Mouse (Mus musculus) adipocyte (in vitro differentiated cells): ENCODE results near the gene Cyb5b.
"Not testable (repeated sequence)": the region's sequence is repeated elsewhere in the genome, so short reads cannot be mapped to it uniquely, and the experiment has no call there.

Experiments used
- DNase-seq: peaks from one replicate; pipeline ENCODE4 v3.0.0-alpha.2; 2016; ENCODE audit warnings: low spot score

The Cyb5b gene

DNA sequence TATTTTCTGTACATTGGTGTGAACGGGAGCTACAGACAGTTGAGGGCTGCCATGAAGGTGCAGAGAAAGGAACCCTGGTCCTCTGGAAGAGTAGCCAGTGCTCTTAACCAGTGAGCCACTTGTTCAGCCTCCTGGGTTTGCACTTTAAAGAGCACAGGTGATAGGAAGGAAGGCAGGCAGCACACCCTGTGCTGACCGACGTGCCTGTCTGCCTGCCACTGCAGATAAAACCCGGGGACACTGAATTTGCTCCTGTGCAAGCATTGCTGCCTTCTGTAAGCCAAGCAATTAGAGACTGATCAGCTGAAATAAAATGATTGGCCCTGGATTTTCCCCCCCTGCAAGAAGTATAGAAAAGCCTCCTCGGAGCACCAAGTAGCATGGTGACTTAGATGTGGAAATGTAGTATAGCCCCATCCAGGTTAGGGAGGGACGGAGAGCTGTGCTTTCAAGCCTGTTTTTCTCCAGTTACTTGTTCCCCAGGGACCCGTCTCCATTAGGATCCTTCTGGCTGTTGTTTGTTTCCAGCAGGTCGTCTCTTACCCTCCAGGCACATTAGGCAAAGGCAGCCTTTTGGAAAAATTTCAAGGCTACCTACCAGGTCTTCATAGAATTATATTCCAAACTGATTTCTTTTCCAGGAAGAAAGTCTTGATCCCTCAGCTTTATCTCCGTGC, 22.7 kb downstream of the Cyb5b start:
- DNase-seq = no peak

DNA sequence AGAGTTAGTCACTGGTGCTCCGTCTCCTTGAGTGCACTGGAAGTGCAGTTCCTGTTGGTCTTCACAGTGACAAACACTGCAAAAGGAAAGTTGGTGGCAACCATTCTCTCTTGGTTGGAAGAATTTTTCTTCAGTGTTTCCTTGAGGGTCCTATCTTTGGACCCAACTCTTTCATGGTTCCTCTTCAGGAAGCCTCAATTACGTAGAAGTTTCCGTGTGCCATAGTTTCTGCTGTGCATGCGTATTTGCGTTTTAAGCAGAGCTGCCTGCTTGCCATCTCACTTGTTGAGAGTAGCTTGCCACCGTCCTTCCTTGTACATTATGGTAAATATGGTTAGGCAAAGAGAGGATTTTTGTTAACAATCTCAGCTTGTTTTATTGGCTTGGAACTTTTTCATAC, 30.7 kb downstream of the Cyb5b start:
- DNase-seq = no peak

DNA sequence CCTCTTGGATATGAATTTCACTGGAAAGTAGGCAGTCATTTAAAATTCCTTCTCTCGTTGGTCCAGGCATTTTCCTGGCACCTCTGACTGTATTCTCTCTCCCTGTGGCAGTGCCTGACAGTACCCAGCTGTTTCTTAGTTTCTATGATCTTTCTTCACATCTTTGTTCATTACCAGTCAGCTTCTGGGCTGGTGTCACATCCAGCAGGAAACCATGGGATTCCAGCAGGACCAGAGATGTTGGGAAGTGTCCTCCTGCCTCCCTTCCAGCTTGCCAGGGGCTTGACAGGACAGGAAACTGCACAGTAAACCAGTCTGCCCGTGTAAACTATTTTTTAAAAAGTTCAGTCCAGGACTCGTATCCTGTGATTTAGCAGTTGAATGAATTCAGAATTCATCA, 34.6 kb downstream of the Cyb5b start:
- DNase-seq = no peak

DNA sequence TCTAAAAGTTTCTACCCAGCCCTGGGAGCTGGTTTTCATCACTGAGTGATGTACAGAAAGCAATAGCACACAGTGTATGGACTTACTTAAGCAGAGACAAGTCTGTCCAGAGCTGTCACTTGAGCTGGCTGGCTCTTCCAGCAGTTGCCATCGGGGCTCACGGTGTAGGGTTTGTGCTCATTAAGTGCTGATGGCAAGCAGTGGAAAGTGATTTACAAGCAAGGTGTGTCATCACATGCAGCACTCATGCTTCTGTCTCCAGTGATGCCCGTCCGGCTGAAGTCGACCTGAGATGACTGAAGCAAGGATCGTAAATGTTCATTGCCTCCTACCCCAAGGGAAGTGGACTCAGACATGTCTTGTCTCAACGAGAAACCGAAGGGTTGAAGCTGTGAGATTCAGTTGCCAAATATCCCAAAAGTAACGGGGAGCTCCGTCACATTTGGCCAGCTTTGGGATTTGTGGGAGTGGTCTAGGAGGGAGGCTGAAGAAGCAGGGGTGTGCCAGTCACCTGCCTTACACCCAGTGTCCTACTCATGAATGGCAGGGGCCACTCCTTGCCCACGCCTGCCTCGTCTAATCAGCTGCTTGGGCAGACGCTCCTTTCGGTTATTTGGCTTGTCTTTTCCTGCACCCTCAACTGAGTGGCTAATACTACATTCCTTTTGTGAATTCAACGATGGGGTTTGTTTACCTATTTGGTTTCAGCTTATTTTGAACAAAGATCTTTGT, 36.4 kb downstream of the Cyb5b start:
- DNase-seq = no peak

DNA sequence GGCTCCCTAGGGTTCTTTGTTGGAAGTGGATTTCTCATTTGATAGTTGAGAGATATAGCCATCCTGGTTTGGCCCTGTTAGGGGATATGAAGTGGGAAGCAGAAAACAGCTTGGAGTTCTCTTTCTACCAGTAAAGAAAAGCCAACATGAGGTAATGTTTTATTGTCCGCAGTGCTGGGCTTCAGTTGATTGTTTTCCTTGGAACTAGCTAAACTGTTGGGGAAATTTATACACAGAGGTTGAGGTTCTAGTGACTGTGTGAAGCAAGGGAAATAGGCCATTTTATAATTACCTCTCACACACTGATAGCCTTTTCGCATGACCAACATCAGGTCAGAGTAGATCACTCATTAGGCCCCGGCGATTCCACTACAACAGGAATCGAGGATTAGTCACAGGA, 37.2 kb downstream of the Cyb5b start:
- peak; percentile 58 for DNase-seq

DNA sequence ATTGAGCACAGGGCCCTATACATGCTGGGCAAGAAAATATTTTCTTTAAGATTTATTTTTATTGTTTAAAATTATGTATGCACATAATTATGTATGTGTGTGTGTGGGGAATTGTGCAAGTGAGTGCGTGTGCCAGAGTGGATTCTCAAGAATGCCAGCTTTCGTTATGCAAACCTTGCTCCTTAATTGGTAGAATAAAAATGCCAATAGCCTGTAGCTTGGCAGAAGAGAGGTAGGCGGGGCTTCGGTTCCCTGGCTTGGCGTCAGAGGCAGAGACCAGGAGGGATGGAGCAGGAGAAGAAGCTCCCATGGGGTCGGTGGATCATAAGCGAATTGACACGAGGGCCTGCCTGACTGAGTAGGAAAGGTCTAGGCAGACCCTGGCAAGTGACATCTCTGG, 42.2 kb downstream of the Cyb5b start:
- no peak for DNase-seq

DNA sequence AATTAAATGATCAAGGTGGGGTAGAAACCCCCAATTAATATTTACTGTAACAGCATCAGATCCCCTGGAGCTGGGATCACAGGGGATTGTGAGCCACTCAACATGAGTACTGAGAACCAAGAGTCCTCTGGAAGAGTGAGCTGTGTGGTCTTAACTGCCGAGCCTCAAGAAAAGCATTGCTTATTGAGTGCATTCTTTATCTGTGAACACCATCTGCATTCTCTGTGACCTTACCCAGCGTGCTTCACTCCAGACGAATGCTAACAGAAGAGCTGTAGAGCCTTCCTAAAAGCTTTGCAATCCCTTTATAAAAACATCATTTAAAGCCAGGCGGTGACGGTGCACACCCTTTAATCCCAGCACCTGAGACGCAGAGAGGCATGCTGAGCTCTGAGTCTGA, 42.9 kb downstream of the Cyb5b start:
- no peak for DNase-seq

DNA sequence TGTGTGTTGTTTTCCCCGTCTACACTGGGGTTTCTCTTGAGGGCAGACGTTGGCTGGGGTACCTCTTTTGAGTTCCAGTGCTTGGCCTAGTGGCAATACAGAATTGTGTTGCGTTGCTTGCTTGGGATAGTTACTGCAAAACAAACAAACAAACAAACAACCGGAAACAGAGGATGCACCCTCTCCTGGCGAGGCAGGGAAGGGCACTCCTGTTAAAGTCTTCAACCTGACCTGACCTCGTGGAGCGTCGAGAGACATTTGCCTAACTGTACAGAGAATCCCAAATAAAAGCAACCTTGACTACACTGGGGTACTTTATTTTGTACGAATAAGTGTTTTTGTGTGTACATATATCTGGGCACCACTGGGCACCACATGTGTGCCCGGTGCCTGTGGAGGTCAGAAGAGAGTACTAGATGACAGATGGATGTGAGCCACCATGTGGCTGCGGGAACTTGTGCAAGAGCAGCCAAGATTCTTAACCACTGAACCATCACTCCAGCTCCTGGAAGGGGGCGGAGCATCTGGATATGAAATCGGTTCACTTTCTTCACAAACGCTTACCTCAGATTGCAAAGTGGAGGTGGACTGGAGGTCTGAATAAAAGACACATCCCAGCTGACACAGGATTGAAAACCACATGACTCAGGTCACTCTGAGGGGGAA, 44.5 kb downstream of the Cyb5b start:
- DNase-seq = no peak

DNA sequence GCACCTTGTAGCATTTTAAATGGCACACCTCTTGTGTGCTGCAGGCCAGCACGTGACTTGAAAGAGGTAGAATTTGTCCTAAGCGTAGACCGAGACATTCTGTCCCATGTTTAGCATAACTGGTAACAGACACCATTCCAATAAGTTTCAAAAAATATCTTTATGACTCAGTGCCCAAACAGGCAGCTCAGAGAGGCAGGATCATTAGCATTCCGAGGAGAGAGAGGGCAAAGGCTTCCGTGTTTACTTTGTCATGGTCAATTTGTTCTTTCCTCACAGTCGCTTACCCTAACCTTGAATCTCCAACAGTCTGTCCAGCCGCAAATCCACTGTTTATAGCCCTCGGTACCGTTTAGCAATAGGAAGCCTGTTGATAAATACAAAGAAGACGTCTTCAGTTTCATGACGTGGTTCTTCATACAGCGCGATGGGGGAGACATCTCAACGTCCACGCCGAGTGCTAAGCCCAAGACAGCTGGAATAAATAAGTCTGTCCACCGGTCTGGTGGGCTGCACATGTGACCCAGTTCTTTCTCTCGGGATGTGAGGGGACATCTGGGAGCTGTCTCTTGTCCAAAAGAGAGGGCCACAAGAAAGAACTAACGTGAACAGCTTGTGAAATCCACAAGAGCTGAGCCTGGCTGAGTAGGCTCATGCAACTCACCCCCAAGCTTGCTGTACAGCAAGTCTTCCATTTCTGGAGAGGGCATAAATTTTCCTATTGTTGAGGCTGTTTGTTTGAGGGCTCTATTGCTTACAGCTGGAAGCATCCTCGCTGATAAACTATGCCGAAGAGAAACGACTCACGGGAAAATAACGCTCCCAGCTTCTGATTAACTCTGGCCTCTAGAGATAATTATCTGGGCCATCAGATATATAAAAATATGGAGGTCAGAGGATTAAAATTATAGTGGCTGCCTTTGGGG, 47.7 kb downstream of the Cyb5b start:
- DNase-seq = peak; percentile 76

DNA sequence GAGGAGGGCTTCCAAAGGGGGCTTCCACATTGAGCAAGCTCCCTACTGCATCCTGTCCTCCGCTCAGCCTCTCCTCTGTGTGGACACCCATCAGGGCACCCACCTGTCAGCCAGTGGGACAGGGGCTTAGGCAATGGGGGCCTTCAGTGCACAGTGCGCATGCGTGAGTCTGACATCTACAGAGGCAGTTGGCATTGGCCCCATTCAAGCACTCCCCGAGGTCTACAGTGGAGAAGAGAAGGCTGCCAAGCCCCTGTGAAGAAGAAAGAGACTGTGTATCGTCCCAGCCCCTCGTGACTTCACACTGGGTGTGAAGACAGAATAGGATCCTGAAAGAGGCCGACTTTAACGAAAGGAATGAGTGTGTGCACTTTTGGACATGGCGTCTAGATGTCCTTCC, 54.7 kb downstream of the Cyb5b start:
- no peak for DNase-seq

DNA sequence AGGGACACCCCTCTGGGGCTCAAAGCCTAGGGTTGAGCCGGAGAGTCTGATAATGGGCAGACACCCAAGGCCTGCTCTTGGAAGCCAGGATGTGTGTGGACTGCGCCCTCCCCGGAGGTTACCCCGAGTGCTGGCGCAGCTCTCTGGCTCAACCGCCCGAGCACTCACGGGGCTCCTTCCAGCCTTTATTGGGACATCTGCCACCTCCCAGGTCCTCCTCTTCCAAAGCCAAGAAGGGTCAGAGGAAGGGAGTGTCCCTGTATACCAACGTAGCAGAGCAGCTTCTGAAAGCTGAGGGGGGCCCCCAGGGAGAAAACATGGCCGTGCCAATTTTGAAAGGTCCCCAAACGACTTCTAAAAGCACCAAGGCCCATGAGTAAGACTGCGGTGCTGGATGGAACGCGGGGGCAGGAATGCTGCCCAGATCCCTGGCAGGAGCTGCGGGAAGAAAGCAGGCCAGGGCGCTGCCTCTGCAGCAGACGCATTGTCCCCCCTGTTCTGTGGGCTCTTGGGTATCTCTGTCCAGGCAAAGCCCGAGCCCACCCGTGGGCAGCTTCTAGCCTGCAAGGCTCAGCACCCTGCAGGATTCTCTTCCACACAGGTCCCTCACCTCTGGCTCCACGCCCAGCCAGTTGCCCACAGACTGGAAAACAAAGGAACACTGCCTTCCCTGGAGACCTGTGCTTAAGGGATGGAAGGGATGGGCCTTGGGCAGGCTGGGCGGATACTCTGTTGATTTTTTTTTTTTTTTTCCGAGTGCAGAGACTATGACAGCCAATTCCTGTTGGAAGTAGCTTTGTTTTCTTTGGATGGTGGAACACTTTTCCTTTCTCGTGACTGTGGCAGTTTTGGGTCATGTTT, 55.5 kb downstream of the Cyb5b start:
- peak; percentile 99 for DNase-seq

DNA sequence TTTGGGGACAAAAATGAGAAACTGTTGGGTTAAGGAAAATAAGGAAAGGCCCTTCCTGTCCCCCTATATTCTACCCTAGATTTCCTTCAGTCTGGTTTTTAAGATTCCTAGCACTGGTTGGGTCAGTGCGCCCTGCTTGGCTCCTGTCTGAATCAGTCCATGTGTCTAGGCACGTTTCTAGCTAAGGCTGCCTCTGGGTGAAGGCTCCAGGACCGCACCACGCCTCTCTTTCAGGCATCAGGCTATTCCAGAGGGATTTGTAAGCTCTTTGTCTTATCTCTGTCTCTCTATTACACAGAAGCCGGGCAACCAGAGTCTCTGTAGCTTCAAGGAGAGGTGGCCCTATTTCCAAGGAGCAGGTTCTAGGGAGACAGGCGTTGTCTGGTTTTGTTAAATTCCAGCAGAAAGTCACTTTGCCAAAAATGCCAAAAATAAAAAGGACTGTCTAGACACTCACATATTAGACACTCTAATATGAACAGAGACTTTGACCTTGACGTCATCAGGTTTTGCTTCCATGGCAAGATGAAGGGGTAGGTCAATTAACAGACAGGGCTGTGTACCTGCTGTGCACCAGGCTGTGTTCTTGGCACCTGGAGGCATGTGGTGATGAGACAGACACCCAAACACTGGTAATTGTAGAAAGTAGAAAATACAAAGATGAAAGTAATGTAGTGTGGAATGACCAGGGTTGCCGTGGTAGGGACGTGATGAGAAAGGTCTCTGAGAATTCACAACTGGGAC, 56.5 kb downstream of the Cyb5b start:
- peak; percentile 85 for DNase-seq

DNA sequence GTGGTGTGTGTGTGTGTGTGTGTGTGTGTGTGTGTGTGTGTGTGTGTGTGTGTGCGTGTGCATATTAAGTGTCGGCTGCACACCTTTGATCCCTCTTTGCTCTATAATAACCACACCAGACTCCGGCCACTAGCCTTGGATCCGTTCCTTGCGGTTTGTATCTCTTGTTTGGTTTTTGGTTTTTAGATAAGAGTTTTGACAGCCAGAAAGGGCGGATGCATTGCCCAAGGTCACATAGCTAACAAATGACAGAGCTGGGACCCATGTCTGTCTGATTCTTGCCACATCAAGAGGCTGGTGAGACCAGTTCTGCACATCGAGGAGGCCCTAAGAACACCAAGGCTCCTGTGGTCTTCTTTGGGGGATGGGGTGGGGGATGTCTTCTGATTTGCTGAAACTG, 58.7 kb downstream of the Cyb5b start:
- no peak for DNase-seq

DNA sequence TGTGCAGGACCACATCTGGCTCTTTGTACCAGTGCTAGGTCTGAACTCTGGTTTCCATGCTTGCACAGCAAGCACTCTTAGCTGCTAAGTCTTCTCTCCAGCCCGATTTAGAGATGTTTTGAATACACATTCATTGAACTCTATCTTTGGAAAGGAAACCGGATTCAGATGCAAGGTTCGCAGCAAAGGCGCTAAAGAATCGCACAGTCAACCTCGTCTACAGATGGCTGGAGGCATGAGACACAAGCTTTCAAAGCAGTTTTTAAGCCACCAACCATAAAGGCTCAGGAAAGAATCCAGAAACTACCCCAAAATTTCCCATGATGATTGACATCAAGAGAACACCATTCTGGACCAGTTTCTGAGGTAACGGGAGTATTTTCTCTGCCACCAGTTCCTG, 61.6 kb downstream of the Cyb5b start:
- DNase-seq = no peak

DNA sequence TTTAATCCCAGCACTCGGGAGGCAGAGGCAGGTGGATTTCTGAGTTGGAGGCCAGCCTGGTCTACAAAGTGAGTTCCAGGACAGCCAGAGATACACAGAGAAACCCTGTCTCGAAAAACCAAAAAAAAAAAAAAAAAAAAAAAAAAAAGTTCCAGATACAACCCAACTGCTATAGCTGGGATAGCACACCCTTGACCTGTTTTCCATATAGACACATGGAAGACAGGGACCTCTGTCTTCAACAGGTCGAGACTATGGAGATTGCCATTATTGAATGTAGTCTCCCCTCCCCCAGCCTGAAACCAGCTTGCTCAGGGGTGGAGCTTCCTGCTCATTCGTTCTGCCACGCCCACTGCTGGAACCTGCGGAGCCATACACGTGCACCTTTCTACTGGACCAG, 66.8 kb downstream of the Cyb5b start:
- not testable (repeated sequence) for DNase-seq

DNA sequence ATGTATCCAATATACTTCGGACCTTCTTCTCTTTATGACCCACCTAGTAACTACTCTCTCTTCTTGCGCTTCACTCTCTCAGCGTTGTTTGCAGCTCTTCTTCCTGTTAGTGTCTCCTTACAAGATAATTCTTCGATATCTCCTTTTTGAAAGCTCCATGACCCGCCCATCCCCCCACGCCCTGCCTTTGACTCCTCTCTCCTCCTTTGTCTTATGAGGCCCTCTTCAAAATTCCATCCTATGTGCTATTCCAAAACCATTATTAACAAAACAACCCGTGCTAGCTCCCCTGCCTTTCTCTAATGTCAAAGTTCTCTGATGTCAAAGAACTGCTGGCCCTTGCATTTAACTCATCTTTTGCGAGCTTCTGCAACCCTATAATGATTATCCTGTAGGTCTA, 67.7 kb downstream of the Cyb5b start:
- no peak for DNase-seq

DNA sequence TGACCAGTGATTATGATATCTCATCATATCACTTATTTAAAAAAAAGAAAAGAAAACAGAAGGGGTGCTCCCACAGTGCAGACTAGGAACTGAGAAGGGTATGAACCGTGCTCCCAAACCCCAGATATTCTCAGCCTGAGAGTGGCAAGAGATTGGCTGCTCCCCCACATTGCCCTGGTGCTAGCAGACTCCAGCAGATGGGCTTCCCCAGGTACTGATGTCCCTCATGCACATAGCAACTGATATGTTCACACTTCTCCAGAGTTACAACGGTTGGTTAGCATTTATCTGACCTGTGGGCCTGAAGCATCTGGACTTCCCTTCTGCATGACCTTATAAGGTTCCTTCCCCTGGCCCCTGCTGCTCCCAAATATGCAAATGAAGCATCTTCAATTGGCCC, 68.6 kb downstream of the Cyb5b start:
- DNase-seq = no peak

DNA sequence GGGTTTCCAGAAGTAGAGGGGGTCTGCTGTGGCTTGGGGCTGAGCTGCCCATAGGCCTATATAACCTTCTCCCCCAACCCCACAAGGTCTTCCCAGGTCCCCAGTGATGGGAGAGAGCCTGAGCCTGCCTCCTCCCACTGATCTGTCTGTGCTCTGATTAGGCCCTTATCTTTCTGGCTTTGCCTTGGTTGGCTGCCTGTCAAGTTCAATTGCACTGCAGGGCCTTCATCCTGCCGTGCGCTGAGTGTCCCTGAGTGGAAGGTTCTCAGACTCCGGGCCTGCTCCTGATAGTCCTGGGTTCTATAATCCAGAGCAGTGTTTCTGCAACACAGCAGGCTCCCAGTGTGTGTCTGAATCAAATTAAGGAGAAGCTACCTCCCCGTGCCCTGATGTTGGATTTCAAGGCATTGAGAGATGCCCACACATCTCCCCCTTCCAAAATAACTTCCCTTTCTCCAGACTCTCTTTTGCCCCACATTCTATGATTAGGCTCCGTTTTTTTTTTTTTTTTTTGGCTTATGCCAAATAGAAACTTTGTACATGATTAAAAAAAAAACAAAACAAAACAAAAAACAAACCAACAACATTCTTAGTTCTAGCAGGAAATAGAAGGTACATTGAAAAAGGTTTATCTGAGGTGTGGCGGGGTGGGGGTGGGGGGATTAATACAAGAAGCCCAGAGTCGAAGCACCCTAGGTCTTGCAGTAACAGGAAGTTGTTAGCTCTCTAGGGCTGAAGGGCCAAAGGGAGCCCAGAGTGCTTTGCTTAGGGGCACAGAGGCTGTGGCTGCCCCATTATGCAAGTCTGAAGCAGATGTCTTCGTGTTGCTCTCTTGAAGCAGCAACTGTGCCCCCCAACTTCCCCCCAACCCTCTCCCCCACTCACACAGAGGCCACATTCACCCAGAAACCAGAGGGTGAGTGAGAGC, 71.7 kb downstream of the Cyb5b start:
- peak; percentile 66 for DNase-seq

DNA sequence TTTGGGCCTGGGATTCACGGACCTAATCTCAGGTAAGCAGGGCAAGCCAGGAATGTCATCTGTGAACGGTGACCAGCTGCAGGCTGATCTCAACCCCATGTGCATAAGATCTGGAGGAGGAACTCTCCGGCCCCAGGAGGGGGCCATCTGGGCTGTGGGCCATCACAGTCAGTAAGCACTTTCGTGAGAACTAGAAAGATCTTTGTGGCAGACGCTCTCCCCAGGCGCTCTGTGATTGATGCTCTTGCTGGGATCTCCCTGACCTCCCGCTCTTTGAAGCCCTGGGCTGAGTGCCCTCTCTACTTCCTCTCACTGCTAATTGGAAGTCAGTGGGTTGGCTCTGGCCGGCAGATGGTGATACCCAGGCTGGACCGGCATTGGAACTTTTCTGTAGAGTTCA, 75.7 kb downstream of the Cyb5b start:
- no peak for DNase-seq
